Mouse (Mus musculus): Measurements from ENCODE around the gene Zfp346.
"Not testable (repeated sequence)": the region's sequence is repeated elsewhere in the genome, so short reads cannot be mapped to it uniquely, and the experiment has no call there.

Gene Zfp346

GRCm38 (mm10) chr13:55105045-55105952 lies at the start of gene Zfp346:
Gene Zfp346, plus strand, starts transcription at chr13:55105311.
- peak; percentile 96 to 97 for DNase-seq

GRCm38 (mm10) chr13:55058042-55058441 lies 47.1 kb upstream of the Zfp346 start:
- DNase-seq = peak; percentile 13 to 17

- DNase-seq = no peak
Measured at GRCm38 (mm10) chr13:55063276-55063675, 41.8 kb upstream of the Zfp346 start.

- DNase-seq = no peak
Measured at GRCm38 (mm10) chr13:55069719-55070118, 35.4 kb upstream of the Zfp346 start.

GRCm38 (mm10) chr13:55071322-55071721 lies 33.8 kb upstream of the Zfp346 start:
- DNase-seq = peak in 1 of 2 experiments; percentile 27

- DNase-seq = no peak
Measured at GRCm38 (mm10) chr13:55075597-55075996, 29.5 kb upstream of the Zfp346 start.

GRCm38 (mm10) chr13:55092588-55092987 lies 12.5 kb upstream of the Zfp346 start:
- no peak for DNase-seq

DNA sequence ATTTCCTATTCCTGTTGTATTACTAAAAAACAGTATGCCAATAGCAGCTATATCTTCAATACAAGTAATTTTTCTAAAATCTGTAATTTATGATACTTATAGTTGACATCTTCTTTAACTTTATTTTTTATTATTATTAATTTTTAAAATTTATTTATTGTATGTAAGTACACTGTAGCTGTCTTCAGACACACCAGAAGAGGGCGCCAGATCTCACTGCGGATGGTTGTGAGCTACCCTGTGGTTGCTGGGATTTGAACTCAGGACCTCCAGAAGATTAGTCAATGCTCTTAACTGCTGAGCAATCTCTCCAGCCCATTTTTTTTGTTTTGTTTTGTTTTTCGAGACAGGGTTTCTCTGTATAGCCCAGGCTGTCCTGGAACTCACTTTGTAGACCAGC lies 7.3 kb upstream of the Zfp346 start:
- DNase-seq = not testable (repeated sequence)

DNA sequence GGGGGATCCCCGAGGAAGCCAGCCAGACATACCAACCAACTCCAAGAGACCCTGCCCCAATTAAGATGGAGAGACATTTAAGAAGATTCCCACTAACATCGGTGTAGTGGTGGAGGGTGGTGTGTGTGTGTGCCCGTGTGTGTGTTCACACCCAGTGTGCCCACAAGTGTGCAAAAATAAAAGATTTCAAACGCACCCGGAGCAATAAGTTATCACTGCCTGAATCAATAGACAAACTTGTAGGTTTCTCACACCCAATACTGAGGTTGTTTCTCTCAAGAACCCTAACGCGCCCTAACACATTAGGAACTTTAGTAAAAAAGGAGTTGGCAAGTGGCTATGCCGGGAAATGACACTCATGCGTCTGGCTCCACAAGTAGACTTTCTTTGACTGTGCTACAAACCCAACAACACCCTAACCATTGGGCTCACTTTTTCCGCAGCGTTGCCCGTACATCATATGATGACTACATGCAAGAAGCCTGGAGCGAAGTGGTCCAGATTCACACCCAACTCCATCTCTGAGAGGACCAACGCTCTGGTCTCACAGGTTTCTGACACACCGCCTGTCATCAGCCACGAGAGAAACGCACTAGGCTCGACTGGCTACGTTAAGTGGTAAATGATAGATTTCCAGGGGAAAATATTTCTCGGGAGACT lies 5.9 kb upstream of the Zfp346 start:
- peak in 1 of 2 experiments; percentile 29 for DNase-seq

DNA sequence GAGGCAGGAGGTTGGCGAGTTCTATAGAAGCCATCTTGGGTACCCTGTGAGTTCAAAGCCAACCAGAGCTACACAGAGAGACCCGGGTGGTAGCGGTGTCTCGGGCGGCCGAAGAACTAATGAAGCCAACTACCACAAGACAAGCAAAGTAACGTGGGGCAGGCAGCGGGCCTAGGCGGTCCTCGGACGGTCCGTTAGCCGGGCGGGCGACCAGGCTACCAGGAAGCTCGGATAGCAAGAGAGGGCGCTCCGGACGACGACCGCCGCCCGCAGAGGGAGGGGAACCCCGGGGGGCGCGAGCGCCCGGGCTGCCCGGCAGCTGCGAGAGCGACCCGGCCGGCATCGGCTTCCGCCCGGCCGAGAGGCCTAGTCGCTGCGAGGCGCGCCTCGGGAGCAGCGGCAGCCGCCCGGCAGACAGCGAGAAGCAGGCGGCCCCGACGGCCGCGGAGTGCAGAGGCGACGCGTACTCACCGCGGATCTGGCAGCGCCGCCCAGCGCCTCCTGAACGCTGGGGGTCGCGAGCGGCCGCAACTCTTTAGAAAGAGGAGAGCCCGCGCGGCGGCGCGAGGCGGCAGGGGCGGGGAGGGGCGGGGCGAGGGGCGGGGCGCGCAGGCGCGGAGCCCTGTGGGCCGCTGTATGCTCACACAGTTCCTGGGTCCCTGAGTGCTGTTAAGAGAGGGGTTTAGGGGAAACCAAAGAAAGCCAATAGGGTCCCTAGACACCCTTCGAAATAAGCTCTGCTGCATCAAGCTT lies 5.2 kb upstream of the Zfp346 start, which contains the start of gene Uimc1:
TSS of gene Uimc1 (minus strand) at position 575 of the 753 bp plus-strand sequence.
- peak; percentile 73 to 75 for DNase-seq

DNA sequence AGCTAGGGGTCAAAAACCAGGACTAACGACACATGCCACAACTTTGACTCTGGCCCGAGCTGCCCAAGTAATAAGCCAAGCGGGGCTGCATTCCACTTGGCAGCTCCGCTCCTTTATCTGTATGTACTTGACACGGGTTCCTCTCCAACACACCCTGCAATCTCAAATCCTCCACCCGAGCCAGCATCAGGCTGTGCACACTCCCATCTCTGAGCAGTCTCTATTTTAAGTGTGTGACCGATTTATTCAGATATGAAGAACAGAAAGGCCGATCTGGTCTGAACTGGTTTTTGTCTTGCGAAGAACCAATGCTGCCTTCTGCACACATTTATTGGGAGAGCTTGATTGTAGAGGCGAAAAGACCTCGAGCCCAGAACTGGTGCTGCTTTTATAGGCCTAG lies 3.5 kb upstream of the Zfp346 start:
- DNase-seq = no peak

GRCm38 (mm10) chr13:55102366-55102765 lies 2.7 kb upstream of the Zfp346 start:
- no peak for DNase-seq

GRCm38 (mm10) chr13:55103351-55103750 lies 1.8 kb upstream of the Zfp346 start:
- DNase-seq = no peak

GRCm38 (mm10) chr13:55105953-55106691 lies 1.0 kb downstream of the Zfp346 start:
- DNase-seq = peak; percentile 12 to 16

DNA sequence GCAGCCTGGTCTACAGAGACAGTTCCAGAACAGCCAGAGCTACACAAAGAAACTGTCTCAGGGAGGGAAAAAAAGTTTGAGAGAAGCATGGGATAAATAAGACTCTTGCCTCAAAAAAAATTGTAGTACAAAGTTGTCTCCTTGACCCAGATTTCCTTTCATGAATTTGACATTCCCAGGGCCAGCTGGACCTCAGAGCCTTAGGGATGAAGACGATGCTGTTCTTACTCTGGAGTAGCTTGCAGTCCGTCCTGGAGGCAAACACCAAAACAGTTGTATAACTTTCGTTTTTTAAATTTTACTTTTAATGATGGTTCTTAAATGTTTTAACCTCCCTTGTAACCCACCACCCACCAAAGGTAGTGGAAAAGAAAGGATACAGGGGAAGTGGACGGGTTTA lies 2.0 kb downstream of the Zfp346 start:
- DNase-seq = no peak

DNA sequence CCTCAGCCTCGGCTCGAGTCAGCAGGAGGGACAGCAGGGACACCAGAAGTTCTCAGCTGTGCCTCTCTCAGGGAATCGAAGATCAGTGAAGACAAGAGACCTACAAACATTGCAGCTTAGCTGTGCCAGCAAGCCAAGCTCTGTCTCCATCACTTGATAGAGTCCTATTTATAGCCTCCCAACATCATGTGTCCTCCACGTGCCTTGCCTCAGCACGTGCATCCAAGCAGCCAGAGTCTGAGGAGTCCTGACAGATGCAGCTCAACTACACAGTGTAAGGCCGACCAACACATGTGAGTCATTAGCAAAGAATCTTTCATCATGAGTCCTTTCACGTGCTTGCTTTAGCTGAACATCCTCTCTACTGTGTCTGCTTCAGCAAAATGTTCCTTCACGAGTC lies 2.6 kb downstream of the Zfp346 start:
- DNase-seq = no peak

- no peak for DNase-seq
Measured at GRCm38 (mm10) chr13:55114375-55114774, 9.3 kb downstream of the Zfp346 start.

DNA sequence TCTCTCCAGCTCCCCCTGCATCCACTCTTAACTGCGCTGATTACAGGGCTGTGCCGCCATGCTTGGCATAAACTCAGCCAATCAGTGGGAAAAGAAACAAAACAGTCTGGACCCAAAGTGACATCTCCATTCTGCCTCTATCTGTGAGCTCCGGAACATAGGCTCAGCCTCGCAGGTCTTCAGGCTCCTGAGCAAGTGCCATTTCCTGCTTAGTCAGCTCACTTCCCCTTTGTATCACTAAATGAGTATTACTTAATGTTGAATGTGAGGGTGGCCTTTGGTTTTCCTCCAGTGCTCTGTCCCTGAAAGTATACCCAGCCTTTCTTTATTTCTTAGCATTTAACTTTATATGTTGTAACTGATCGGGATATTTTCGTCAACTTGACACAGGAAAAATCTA lies 19.8 kb downstream of the Zfp346 start:
- DNase-seq = no peak

DNA sequence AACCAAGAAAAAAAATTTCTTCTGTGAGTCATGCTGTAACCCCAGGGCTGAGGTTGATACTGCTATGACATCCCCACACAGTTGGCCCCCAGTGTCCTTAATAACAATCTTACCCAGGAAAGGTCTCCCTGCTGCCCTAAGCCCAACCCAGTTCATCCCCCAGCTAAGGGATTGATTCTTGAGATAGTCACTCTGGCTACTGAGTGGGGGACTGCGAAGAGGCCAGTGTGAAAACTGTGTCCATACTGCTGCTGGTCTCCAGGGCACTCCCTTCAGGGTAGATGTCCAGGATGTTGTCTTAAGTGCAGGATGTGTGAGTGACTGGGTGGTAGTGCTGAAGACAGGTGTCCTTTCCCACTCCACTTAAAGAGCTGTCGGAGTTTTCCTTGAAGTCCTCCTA lies 28.3 kb downstream of the Zfp346 start, which contains the start of gene Gm17617:
TSS of gene Gm17617 (minus strand) at position 101 of the 400 bp plus-strand sequence.
- DNase-seq = no peak

- peak in 1 of 2 experiments; percentile 17 for DNase-seq
Measured at GRCm38 (mm10) chr13:55135382-55135781, 30.3 kb downstream of the Zfp346 start.

DNA sequence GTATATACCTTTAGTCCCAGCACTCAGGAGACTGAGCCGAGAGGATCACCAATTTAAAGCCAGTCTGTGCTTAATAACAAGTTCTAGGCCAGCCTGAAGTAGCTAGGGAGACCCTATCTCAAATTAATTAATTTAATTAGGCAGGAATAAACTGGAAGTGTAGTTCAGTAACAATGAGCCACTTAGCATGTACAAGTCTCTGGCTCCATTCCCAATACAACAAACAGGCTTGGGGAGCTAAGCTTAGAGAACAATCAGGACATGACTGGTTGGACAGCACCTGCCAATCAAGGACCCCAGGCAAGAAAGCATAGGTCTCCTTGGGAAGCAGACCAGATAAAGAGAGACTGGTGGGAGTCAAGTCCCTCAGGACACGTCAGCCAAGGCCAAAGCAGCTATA lies 35.2 kb downstream of the Zfp346 start:
- DNase-seq = no peak
